Mouse (Mus musculus): ENCODE results near the gene Hspa12b.
A peak's percentile ranks its signal among the peaks of the same experiment; 100 is the strongest.
"Not testable (repeated sequence)": the region's sequence is repeated elsewhere in the genome, so short reads cannot be mapped to it uniquely, and the experiment has no call there.

The Hspa12b gene

GRCm38 (mm10) chr2:131127161-131127730 is at the start of gene Hspa12b:
TSS of gene Hspa12b (plus strand) at chr2:131127280.
- peak; percentile 75 for DNase-seq

- DNase-seq: no peak
Measured at GRCm38 (mm10) chr2:131080507-131080906, 46.6 kb upstream of the Hspa12b start.

- DNase-seq: no peak
Measured at GRCm38 (mm10) chr2:131084206-131084605, 42.9 kb upstream of the Hspa12b start.

- peak; percentile 24 for DNase-seq
Measured at GRCm38 (mm10) chr2:131086667-131087390, 40.3 kb upstream of the Hspa12b start, which contains the start of gene Siglec1. TSS of gene Siglec1 (minus strand) at chr2:131086765.

GRCm38 (mm10) chr2:131088581-131088980 is 38.5 kb upstream of the Hspa12b start:
- DNase-seq: no peak

- peak; percentile 41 for DNase-seq
Measured at GRCm38 (mm10) chr2:131089634-131090033, 37.4 kb upstream of the Hspa12b start.

- DNase-seq: peak; percentile 56
Measured at GRCm38 (mm10) chr2:131090852-131091251, 36.2 kb upstream of the Hspa12b start.

- DNase-seq: no peak
Measured at GRCm38 (mm10) chr2:131093577-131093976, 33.5 kb upstream of the Hspa12b start.

- DNase-seq: peak; percentile 87
Measured at GRCm38 (mm10) chr2:131094823-131095222, 32.3 kb upstream of the Hspa12b start.

- peak; percentile 84 for DNase-seq
Measured at GRCm38 (mm10) chr2:131096101-131096795, 30.8 kb upstream of the Hspa12b start.

- DNase-seq: no peak
Measured at GRCm38 (mm10) chr2:131097087-131097486, 30.0 kb upstream of the Hspa12b start.

- DNase-seq: no peak
Measured at GRCm38 (mm10) chr2:131101530-131101929, 25.6 kb upstream of the Hspa12b start.

- no peak for DNase-seq
Measured at GRCm38 (mm10) chr2:131104021-131104420, 23.1 kb upstream of the Hspa12b start.

GRCm38 (mm10) chr2:131105061-131105460 is 22.0 kb upstream of the Hspa12b start:
- not testable (repeated sequence) for DNase-seq

GRCm38 (mm10) chr2:131105989-131106388 is 21.1 kb upstream of the Hspa12b start:
- DNase-seq: no peak

- no peak for DNase-seq
Measured at GRCm38 (mm10) chr2:131118968-131119574, 8.0 kb upstream of the Hspa12b start.

GRCm38 (mm10) chr2:131124166-131124565 is 2.9 kb upstream of the Hspa12b start:
- peak; percentile 71 for DNase-seq

- no peak for DNase-seq
Measured at GRCm38 (mm10) chr2:131125157-131125963, 1.7 kb upstream of the Hspa12b start.

GRCm38 (mm10) chr2:131125964-131126815 is 890 bp upstream of the Hspa12b start:
- DNase-seq: no peak

GRCm38 (mm10) chr2:131128211-131128610 is 1.1 kb downstream of the Hspa12b start:
- peak; percentile 72 for DNase-seq

GRCm38 (mm10) chr2:131128636-131129157 is 1.6 kb downstream of the Hspa12b start:
- DNase-seq: no peak

All from lung, postnatal 36 days (tissue).